ENCODE assay signal across 8 mouse cellular contexts in genomic region chr3:142394796-142395508, GRCm38 (mm10). TPM values are rescaled to one million over a fixed set of nuclear protein-coding genes. Genes with fewer than 3 reads are reported as not detected.
DNase-seq lines count a peak whose midpoint lies in the region; ATAC-seq lines count a peak whose summit lies in the region.

No protein-coding gene starts in this region.

- peak; percentile 83 for DNase-seq in MEL-GATA-1-ER (ENCODE audit: extremely low read depth, low read depth)
- DNase-seq in c-Kit-positive CD71-positive TER-119-negative erythroid progenitor cells, embryonic 14.5 days (ENCODE audit: low read depth), result peak; percentile 55
- peak; percentile 6 to 25 for DNase-seq in frontal cortex, postnatal 10 days (ENCODE audit: low spot score in 2 of 2)
- DNase-seq in left cerebral cortex, adult 18-20 months (ENCODE audit: low spot score in 2 of 2), result peak; percentile 8 to 9
- DNase-seq in right cerebral cortex, adult 2 months (ENCODE audit: low spot score in 2 of 2), result peak; percentile 7 to 25
- peak; percentile 80 for DNase-seq in urinary bladder, postnatal 14 days (ENCODE audit: low spot score)

- H3K4me2 ChIP-seq in hindbrain, embryonic 12.5 days (replicated peaks), result peak overlapping the region; percentile 88

- H3K4me1 ChIP-seq in hindbrain, embryonic 12.5 days, result peaks cover 7% of the 10 kb centered on the region; the same call in 1 of the 2 replicates

- ATAC-seq in hindbrain, embryonic 12.5 days (ENCODE audit: low FRiP score), result peak; percentile 89
- peak; percentile 67 for ATAC-seq in megakaryocyte, adult 5-6 weeks (ENCODE audit: poor library complexity, severe bottlenecking)

- H3K27ac ChIP-seq in hindbrain, embryonic 12.5 days, result peak overlapping the region; percentile 68

- H3K36me3 ChIP-seq in hindbrain, embryonic 12.5 days, result no peaks in the 10 kb centered on the region

- 1% methylated on average over 61 of the region's 64 CpGs for WGBS in hindbrain, embryonic 12.5 days

- H3K27me3 ChIP-seq in hindbrain, embryonic 12.5 days, result 0 out of 2 replicates have a peak, but pooled peaks cover 10% of the 10 kb centered on the region

- peak overlapping the region; percentile 78 for H3K4me3 ChIP-seq in hindbrain, embryonic 12.5 days

- peak overlapping the region; percentile 74 for H3K9ac ChIP-seq in hindbrain, embryonic 12.5 days

- H3K9me3 ChIP-seq in hindbrain, embryonic 12.5 days (replicated peaks), result no peaks in the 10 kb centered on the region

RNA-seq across cellular contexts. Expression of gene Pdlim5, which starts 0.5 kb away (rescaled TPM):
- polyA plus RNA-seq in hindbrain, embryonic 12.5 days (2016; fragmentation: Nextera tagmentation; extraction: Ambion mirVana), result 20.2 and 21.9 TPM in 2 replicates
- total RNA-seq in left cerebral cortex, adult 18-20 months (2021), result 10 to 100 TPM; 18.3 to 24.5 TPM
- total RNA-seq in megakaryocyte, adult 5-6 weeks (2015), result 52.0 and 54.7 TPM in 2 replicates
- total RNA-seq in megakaryocyte, adult 5-6 weeks (2017), result 42.0 and 43.7 TPM in 2 replicates

Comparison
In these comparisons a context has a peak if more than half of its experiments do, and no peak if none do; other contexts are left out.
1. Peak in every context shown above with its lines: DNase-seq, ATAC-seq, H3K4me3 ChIP-seq and H3K27ac ChIP-seq.
2. DNase-seq: peak in every context shown above with its lines; median percentile 83 in MEL-GATA-1-ER; 80 in urinary bladder, postnatal 14 days; 55 in c-Kit-positive CD71-positive TER-119-negative erythroid progenitor cells, embryonic 14.5 days; 16 in right cerebral cortex, adult 2 months; 16 in frontal cortex, postnatal 10 days; 8 in left cerebral cortex, adult 18-20 months.